Mouse (Mus musculus) spleen, postnatal 14 days (tissue): ENCODE measurements at regions not wholly inside any gene's neighbourhood (a gene's known extent, or its start where the extent isn't known, plus 50 kb on each side); places are given as distances from the start of the nearest gene placed in this dataset.

ENCODE experiments used
- DNase-seq, 2 experiments: peaks; one replicate each; pipeline ENCODE4 v3.0.0; 2021 to 2022; ENCODE audit warnings: low spot score in 2 of 2

DNA sequence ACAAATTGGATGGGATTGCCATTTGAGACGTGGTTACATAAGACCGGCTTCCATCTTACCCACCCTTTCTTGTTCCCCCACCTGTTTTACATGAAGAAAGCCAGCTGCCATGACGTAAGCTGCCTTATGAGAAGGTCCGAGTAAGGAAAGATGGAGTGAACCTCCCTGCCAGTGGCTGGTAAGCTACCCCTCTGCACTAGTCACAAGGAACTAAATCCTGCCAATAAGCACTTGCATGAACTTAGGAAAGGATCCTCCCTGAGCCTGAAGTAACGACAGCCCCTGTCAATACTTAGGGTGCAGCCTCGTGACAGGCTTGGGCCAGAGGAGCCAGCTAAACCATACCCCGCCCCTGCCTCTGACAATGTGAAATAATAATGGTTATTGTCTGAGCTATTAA lies 62.8 kb upstream of the Gm47985 start:
- no peak for DNase-seq

GRCm38 (mm10) chr1:151121686-151122085 lies 60.7 kb upstream of the Gm47985 start:
- DNase-seq = no peak

GRCm38 (mm10) chr1:151123964-151124363 lies 58.4 kb upstream of the Gm47985 start:
- DNase-seq = no peak

DNA sequence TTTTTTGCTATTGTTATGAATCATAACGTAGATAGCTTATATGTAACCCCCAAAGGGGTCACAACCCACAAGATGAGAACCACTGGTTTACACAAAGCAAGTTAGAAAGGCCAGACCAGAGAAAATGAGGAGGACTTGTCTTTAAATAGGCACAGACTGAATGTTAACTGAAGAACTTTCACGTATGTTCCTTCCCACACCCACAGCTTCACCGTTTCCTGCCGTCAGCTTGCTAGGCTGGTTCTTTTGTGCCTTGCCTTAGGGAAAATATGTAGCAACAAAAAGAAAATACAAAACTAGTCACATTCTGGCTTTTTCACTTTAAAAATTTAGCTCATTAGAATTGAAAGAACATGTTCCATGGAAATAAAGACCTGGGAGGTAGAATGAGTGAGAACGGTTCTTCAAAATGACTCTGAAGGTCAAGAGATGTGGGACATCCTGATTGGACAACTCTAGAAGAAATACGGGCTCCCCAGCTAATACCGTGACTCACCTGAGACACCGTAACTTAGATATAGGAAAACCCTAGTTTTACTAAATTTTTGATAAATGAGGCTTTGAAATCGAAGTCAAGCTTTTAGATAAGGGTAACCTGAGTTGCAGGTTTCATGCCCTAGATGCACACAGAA lies 57.2 kb upstream of the Gm47985 start:
- no peak for DNase-seq

DNA sequence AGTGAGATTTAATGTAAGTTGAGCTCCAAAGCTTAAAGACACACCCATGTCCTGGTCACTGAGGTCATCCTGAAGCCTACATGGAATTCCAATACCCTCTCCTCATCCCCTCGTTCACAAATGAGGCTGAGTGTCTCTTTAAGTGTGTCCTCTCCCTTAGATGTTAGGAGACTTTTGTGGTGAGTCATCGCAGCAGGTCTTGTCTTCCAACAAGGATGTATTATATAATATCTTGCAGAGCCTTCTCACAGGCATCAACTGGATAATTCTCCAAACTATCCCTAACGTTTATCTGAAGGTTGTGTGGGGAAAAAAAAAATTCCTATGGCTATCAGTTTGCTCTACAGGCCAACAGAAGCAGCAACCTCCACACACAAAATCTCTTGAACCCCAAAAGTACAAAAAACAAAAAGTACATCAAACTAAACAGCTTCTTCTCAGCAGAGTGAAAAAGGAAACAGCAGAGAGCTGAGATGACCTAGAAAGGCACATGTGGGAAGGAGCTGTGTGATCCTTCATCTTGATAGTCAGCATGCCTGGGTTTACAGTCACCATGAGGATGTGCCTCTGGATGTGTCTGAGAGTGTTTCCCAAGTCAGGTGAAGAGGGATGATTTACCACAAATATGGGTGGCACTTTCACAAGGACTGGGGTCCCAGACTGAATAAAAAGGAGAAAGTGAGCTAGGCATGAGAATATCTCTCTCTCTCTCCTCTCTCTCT lies 56.4 kb upstream of the Gm47985 start:
- no peak for DNase-seq

DNA sequence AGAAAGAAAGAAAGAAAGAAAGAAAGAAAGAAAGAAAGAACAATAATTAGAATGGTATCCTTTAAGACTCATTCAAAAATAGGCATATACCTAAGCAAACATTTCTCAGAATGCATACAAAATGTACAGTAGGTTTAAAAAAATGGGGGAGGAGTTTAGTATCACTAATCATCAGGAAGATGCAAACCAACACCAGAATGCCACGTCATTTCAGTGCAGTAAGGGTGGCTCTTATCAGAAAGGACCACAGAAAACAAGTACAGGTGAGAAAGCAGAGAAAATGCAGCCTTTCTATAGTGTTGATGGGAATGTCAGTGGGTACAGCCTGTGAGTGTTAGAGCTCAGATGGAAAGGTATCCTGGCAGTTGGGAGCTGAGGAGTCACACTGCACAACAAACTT lies 55.6 kb upstream of the Gm47985 start:
- no peak for DNase-seq

GRCm38 (mm10) chr1:151128005-151128404 lies 54.3 kb upstream of the Gm47985 start:
- no peak for DNase-seq

- DNase-seq = no peak
Measured at GRCm38 (mm10) chr1:151128955-151129354, 53.4 kb upstream of the Gm47985 start.

DNA sequence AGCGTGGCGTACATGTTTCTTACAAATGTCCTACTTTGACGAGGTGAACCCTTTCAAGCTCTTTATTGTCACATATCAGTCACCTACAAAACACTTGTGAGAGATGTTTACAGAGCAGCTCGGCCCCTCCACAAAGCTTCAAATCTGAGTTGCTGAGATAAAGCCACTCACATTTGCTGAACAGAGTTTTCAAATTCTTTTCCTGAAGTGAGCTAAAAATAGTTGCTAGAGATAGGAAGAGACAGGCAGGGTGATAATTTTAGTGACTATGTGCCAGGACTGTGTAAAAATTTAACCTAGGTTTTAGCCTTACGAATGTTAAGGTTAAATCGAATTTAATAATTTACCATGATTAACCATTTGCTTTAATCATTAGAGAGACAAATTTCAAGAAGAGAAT lies 52.3 kb upstream of the Gm47985 start:
- no peak for DNase-seq

GRCm38 (mm10) chr1:151130845-151131626 lies 51.3 kb upstream of the Gm47985 start:
- DNase-seq = no peak

- no peak for DNase-seq
Measured at GRCm38 (mm10) chr1:151131627-151132284, 50.6 kb upstream of the Gm47985 start.
